Mouse (Mus musculus): Measurements from ENCODE around the gene Nrip2.
A peak's percentile ranks its signal among the peaks of the same experiment; 100 is the strongest.

Nrip2 gene

GRCm38 (mm10) chr6:128397574-128398261 lies 1.4 kb upstream of the Nrip2 start:
- no peak for DNase-seq (ENCODE audit: low read depth, low spot score)

- DNase-seq (ENCODE audit: low read depth, low spot score): no peak
Measured at GRCm38 (mm10) chr6:128399421-128400185, 507 bp downstream of the Nrip2 start.

DNA sequence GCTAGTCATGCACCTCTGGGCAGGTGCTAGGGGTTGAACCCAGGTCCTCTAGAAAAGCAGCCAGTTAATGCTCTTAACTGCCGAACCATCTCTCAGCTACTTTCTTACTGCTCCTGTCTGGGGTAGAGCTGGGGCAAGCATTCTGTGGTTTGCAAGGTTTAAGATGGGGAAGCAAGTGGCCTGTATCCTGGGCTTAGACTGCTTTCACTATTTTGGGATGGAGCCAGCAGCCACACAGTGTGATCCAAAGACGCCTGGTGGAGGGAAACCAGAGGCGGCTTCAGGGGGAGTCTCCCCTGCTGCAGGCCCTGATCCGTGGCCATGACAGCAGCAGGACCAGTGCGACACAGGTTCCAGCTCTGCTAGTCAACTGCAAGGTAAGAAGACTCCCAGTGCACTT lies 5.6 kb downstream of the Nrip2 start:
- no peak for DNase-seq (ENCODE audit: low read depth, low spot score)

GRCm38 (mm10) chr6:128408544-128409125 lies 9.5 kb downstream of the Nrip2 start:
- no peak for DNase-seq (ENCODE audit: low read depth, low spot score)

DNA sequence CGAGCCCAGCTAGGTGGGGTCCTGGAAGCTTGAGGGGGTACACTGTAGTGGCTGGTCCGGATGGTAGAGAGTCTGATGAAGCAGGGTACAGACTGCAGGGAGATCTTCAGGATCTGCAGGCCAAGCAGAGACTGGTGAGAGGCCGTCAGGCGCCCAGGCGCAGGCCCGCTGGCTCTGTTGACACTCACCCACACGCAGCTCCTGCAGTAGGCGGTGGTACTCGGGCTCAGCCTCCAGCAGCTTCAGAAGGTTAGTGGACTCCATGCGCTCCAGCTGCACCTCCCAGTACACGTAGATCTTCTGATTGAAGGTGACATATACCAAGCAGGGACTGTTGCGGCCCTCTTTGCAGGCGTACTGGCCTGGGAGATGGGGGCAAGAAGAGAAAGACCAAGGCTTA lies 11.2 kb downstream of the Nrip2 start:
- DNase-seq (ENCODE audit: low read depth, low spot score): no peak

DNA sequence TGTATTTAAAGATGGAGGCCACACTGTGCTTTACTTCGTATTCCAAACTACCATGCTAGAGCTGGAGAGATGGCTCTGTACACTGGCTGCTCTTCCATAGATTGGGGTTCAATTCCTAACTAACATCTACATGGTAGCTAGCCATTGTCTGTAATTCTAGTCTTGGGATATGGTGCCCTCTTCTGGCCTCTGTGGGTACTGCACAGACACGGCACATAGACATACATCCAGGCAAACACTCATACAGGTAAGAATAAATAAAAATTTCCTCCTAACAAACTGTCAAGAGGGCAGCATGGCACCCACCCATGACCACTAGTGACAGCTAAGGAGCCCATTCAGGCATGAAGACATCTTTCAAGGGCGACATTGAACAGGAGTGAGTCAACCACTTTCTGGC lies 12.0 kb downstream of the Nrip2 start:
- peak; percentile 70 for DNase-seq (ENCODE audit: low read depth, low spot score)

GRCm38 (mm10) chr6:128416169-128416568 lies 17.1 kb downstream of the Nrip2 start:
- DNase-seq (ENCODE audit: low read depth, low spot score): no peak

- no peak for DNase-seq (ENCODE audit: low read depth, low spot score)
Measured at GRCm38 (mm10) chr6:128418076-128418475, 19.0 kb downstream of the Nrip2 start.

- no peak for DNase-seq (ENCODE audit: low read depth, low spot score)
Measured at GRCm38 (mm10) chr6:128421036-128421435, 21.9 kb downstream of the Nrip2 start.

GRCm38 (mm10) chr6:128421480-128421879 lies 22.4 kb downstream of the Nrip2 start:
- DNase-seq (ENCODE audit: low read depth, low spot score): no peak

- DNase-seq (ENCODE audit: low read depth, low spot score): no peak
Measured at GRCm38 (mm10) chr6:128423496-128424268, 24.6 kb downstream of the Nrip2 start.

DNA sequence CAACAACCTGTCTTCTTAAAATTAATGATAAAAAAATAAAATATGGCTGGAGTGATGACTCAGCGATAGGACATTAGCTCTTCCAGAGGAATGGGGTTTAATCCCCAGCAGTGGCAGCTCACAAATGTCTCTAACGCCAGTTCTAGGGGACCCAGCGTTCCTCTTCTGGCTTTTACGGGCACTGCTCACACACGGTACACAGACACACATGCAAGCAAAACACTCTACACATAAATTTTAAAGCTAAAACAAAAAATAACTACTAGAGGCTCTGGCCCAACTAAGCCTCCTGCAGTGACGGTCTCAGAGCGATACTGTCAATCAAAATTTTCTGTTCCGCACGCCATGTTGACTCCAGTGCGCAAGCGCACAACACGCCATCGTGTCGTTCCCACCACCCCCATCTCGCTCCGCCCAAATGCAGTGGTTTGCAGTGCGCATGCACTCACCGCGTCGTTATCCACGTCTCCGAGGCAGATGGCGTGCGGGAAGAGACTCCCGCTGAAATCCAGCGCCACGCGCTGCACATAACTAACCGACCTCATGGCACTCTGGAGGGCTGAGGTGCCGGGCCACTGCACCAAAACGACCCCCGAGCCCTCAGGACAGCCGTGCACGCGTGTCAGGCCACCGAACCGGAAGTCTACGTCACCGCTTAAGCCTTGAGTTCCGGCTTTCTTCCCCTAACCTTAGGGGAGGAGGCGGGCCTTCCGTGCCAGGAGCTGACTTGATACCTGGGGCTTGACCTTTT lies 25.3 kb downstream of the Nrip2 start, which contains the start of gene Itfg2:
TSS of gene Itfg2 (minus strand) at position 663 of the 751 bp plus-strand sequence.
- DNase-seq (ENCODE audit: low read depth, low spot score): peak; percentile 98

GRCm38 (mm10) chr6:128425046-128425445 lies 25.9 kb downstream of the Nrip2 start:
- no peak for DNase-seq (ENCODE audit: low read depth, low spot score)

- no peak for DNase-seq (ENCODE audit: low read depth, low spot score)
Measured at GRCm38 (mm10) chr6:128427571-128427970, 28.5 kb downstream of the Nrip2 start.

DNA sequence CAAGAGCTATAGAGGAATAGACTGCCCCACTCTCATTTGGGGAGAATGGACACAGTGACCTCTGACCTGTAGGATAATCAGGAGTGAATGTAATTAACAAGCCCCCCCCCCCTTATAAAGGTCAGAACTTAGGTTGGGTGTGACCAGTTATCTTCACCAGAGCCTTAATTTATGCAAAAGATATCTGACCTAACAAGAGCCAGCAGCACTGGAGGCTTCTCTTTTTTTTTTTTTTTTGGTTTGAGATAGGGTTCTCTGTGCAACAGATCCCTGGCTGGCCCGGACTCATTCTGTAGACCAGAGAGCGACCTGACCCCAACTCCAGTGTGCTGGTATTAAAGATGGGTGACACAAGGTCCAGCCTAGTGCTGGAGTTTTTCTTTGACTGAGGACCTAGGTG lies 30.2 kb downstream of the Nrip2 start:
- no peak for DNase-seq (ENCODE audit: low read depth, low spot score)

DNA sequence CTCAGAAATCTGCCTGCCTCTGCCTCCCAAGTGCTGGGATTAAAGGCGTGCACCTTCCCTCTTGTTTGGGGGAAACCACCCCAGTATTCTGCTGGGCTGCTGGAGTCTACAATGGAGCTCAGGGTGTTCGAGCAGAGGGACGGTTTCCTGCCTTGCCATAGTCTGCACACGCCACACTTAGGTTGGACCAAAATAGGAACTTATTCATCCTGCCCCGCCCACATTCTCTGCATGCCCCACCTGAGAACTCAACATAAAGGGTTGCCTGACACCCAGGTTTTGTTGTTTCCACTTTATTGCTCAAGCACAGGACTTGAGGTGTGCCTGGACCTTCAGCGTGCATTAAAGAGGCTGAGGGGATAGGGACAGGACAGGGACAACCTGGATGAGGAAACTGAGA lies 30.7 kb downstream of the Nrip2 start:
- DNase-seq (ENCODE audit: low read depth, low spot score): no peak

GRCm38 (mm10) chr6:128432356-128432915 lies 33.3 kb downstream of the Nrip2 start:
- no peak for DNase-seq (ENCODE audit: low read depth, low spot score)

DNA sequence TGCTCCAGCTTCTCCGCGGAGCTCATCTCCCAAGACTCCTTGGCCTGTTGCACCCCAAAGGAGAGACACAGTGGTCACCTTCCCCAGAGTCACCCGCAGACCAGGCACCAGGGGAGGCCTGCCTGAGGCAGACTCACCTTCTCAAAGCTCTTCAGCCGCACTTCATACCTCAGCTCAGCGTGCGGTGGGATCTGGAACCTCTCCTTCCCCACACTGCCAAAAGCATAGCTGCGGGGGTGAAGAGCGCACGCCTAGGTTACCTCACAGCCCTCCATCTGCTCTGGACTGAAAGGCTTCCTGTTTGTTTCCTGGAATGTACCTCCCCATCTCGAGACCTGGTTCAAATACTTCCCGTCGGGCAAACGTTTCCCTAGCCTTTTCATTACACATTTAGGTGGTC lies 34.5 kb downstream of the Nrip2 start:
- DNase-seq (ENCODE audit: low read depth, low spot score): no peak

- DNase-seq (ENCODE audit: low read depth, low spot score): no peak
Measured at GRCm38 (mm10) chr6:128435474-128435873, 36.4 kb downstream of the Nrip2 start.

- no peak for DNase-seq (ENCODE audit: low read depth, low spot score)
Measured at GRCm38 (mm10) chr6:128436356-128437005, 37.4 kb downstream of the Nrip2 start.
